Mouse (Mus musculus) heart, postnatal 0 days (tissue): ENCODE results near the gene Tbc1d8b. TPM values are rescaled to one million over a fixed set of nuclear protein-coding genes. Genes with fewer than 3 reads are reported as not detected.

ENCODE experiments used
- ATAC-seq: fragments of 200-750 bp; cut with Nextera tagmentation; 2 replicates; pipeline ENCODE4 v1.8.0; 2017; ENCODE audit warnings: low read depth, moderate number of reproducible peaks, moderate library complexity; ENCODE audit not compliant: insufficient read depth
- DNase-seq: peaks from one replicate; pipeline ENCODE4 v3.0.0-alpha.2; 2016; ENCODE audit warnings: low spot score
- H3K27ac ChIP-seq: fragments of 300-500 bp; sonication (generic); 2 replicates; pipeline ENCODE4 v1.5.1; 2014; ENCODE audit warnings: low read depth, mild to moderate bottlenecking
- H3K27me3 ChIP-seq: fragments of 300-500 bp; sonication (generic); 2 replicates; pipeline ENCODE4 v1.6.1; 2014; ENCODE audit warnings: low read length, mixed read lengths; ENCODE audit not compliant: control insufficient read depth, insufficient read depth
- H3K36me3 ChIP-seq: fragments of 300-500 bp; sonication (generic); replicated peaks from 2 replicates; pipeline ENCODE4 v1.6.1; 2014; ENCODE audit warnings: low read length, mixed read lengths; ENCODE audit not compliant: control insufficient read depth, insufficient read depth
- H3K4me1 ChIP-seq: fragments of 300-500 bp; sonication (generic); 2 replicates; pipeline ENCODE4 v1.6.1; 2014; ENCODE audit warnings: antibody characterized with exemption; ENCODE audit not compliant: control insufficient read depth, insufficient read depth
- H3K4me2 ChIP-seq: fragments of 300-500 bp; sonication (generic); 2 replicates; pipeline ENCODE4 v1.6.1; 2014; ENCODE audit warnings: low read depth, mild to moderate bottlenecking, low read length, moderate library complexity
- H3K4me3 ChIP-seq: fragments of 300-500 bp; sonication (generic); 2 replicates; pipeline ENCODE4 v1.5.1; 2014; ENCODE audit warnings: low read depth, low read length
- H3K9ac ChIP-seq: fragments of 300-500 bp; sonication (generic); replicated peaks from 2 replicates; pipeline ENCODE4 v1.6.1; 2014; ENCODE audit warnings: low read depth, low read length, mixed read lengths
- H3K9me3 ChIP-seq: fragments of 300-500 bp; sonication (generic); replicated peaks from 2 replicates; pipeline ENCODE4 v1.6.1; 2016; ENCODE audit warnings: low read length; ENCODE audit not compliant: control insufficient read depth
- CTCF ChIP-seq: IDR thresholded peaks from 2 replicates; pipeline ENCODE4 v1.5.1; 2016; ENCODE audit warnings: antibody characterized with exemption, control low read depth, low read depth
- EP300 ChIP-seq: IDR thresholded peaks from 2 replicates; pipeline ENCODE4 v1.6.1; 2016; ENCODE audit warnings: antibody characterized with exemption, low read depth
- WGBS: fragments of 180-500 bp; shearing (Covaris S2); extraction: QIAGEN DNeasy Blood & Tissue Kit; methylation state at CpG from one replicate; pipeline ENCODE4 v1.1.7; 2014; 5-methylcytosine and 5-hydroxymethylcytosine counted together
- polyA plus RNA-seq: library from polyadenylated mRNA; unstranded; fragments of >200 nt; fragmentation: Nextera tagmentation; extraction: Ambion mirVana; gene quantifications from 2 replicates; pipeline ENCODE4 v1.2.1, GENCODE M21; 2015
- total RNA-seq: library from RNA; depleted of rRNA; stranded (reverse); fragments of >200 nt; gene quantifications from 2 replicates; pipeline ENCODE4 v1.2.3, GENCODE M21; 2014; ENCODE audit warnings: low replicate concordance

The Tbc1d8b gene
- total and polyA plus RNA-seq, 2 experiments from 2014 or later: 1.7 to 2.2 TPM

- no peak overlapping the region for H3K9ac ChIP-seq
- DNase-seq: peak; percentile 36
- WGBS: 25% methylated on average over 18 of the region's 18 CpGs
- peak; percentile 47 for ATAC-seq
- H3K4me1 ChIP-seq: no peaks in the 10 kb centered on the region
- no peaks in the 10 kb centered on the region for H3K36me3 ChIP-seq
- no peaks in the 10 kb centered on the region for H3K9me3 ChIP-seq
- TF ChIP-seq CTCF: peak; percentile 71
- no peak for TF ChIP-seq EP300
- peak overlapping the region; percentile 47 for H3K4me2 ChIP-seq
- H3K27ac ChIP-seq: no peak overlapping the region
- H3K27me3 ChIP-seq: no peaks in the 10 kb centered on the region
- 0 out of 2 replicates have a peak overlapping the region, but pooled peaks have one; percentile 7 for H3K4me3 ChIP-seq
Measured at GRCm38 (mm10) chrX:139774309-139775083, 89.7 kb downstream of the Tbc1d8b start.

GRCm38 (mm10) chrX:139775084-139775612 is 90.4 kb downstream of the Tbc1d8b start:
- 62% methylated on average over 7 of the region's 7 CpGs for WGBS
- no peaks in the 10 kb centered on the region for H3K36me3 ChIP-seq
- H3K9me3 ChIP-seq: no peaks in the 10 kb centered on the region
- TF ChIP-seq EP300 (no peak), CTCF (no peak)
- H3K4me1 ChIP-seq: no peaks in the 10 kb centered on the region
- ATAC-seq: no peak; the same call in 1 of the 2 replicates
- H3K4me2 ChIP-seq: peak overlapping the region; percentile 47; the same call in 1 of the 2 replicates
- DNase-seq: no peak
- no peak overlapping the region for H3K4me3 ChIP-seq
- H3K9ac ChIP-seq: no peak overlapping the region
- no peak overlapping the region for H3K27ac ChIP-seq
- no peaks in the 10 kb centered on the region for H3K27me3 ChIP-seq

- no peak for DNase-seq
- H3K27ac ChIP-seq: no peak overlapping the region
- no peaks in the 10 kb centered on the region for H3K27me3 ChIP-seq
- H3K9ac ChIP-seq: no peak overlapping the region
- WGBS: 53% methylated on average over 4 of the region's 4 CpGs
- TF ChIP-seq EP300 (no peak), CTCF (no peak)
- H3K36me3 ChIP-seq: no peaks in the 10 kb centered on the region
- H3K4me3 ChIP-seq: no peak overlapping the region
- no peak for ATAC-seq
- no peaks in the 10 kb centered on the region for H3K9me3 ChIP-seq
- no peaks in the 10 kb centered on the region for H3K4me1 ChIP-seq
- H3K4me2 ChIP-seq: no peak overlapping the region
Measured at GRCm38 (mm10) chrX:139777357-139777756, 92.6 kb downstream of the Tbc1d8b start.

GRCm38 (mm10) chrX:139778886-139779285 is 94.1 kb downstream of the Tbc1d8b start:
- 88% methylated on average over 1 of the region's 1 CpGs for WGBS
- ATAC-seq (no peak), DNase-seq (no peak)
- no peaks in the 10 kb centered on the region for H3K9me3 ChIP-seq
- H3K4me1 ChIP-seq: no peaks in the 10 kb centered on the region
- H3K4me2 ChIP-seq: no peak overlapping the region
- TF ChIP-seq CTCF: no peak
- no peak for TF ChIP-seq EP300
- H3K9ac ChIP-seq: no peak overlapping the region
- no peak overlapping the region for H3K4me3 ChIP-seq
- no peaks in the 10 kb centered on the region for H3K27me3 ChIP-seq
- no peaks in the 10 kb centered on the region for H3K36me3 ChIP-seq
- H3K27ac ChIP-seq: no peak overlapping the region

GRCm38 (mm10) chrX:139779401-139779800 is 94.6 kb downstream of the Tbc1d8b start:
- no peak overlapping the region for H3K9ac ChIP-seq
- no peaks in the 10 kb centered on the region for H3K36me3 ChIP-seq
- no peaks in the 10 kb centered on the region for H3K9me3 ChIP-seq
- no peak for ATAC-seq
- DNase-seq: no peak
- H3K27ac ChIP-seq: no peak overlapping the region
- WGBS: 58% methylated on average over 5 of the region's 5 CpGs
- no peak overlapping the region for H3K4me3 ChIP-seq
- no peak for TF ChIP-seq EP300
- TF ChIP-seq CTCF: no peak
- H3K4me1 ChIP-seq: no peaks in the 10 kb centered on the region
- H3K4me2 ChIP-seq: no peak overlapping the region
- H3K27me3 ChIP-seq: no peaks in the 10 kb centered on the region

- H3K27me3 ChIP-seq: no peaks in the 10 kb centered on the region
- TF ChIP-seq CTCF: no peak
- no peak for TF ChIP-seq EP300
- no peak overlapping the region for H3K4me3 ChIP-seq
- H3K9ac ChIP-seq: no peak overlapping the region
- H3K4me1 ChIP-seq: no peaks in the 10 kb centered on the region
- H3K27ac ChIP-seq: no peak overlapping the region
- no peak overlapping the region for H3K4me2 ChIP-seq
- DNase-seq: no peak
- H3K36me3 ChIP-seq: no peaks in the 10 kb centered on the region
- H3K9me3 ChIP-seq: no peaks in the 10 kb centered on the region
- ATAC-seq: no peak
- 41% methylated on average over 3 of the region's 3 CpGs for WGBS
Measured at GRCm38 (mm10) chrX:139780988-139781387, 96.2 kb downstream of the Tbc1d8b start.
